8 mouse cellular contexts compared by ENCODE assay signal in genomic region chr10:63337326-63337725, GRCm38 (mm10). TPM values are rescaled to one million over a fixed set of nuclear protein-coding genes. Genes with fewer than 3 reads are reported as not detected.
A peak's percentile ranks its signal among the peaks of the same experiment; 100 is the strongest.
DNase-seq lines count a peak whose midpoint lies in the region; ATAC-seq and TF ChIP-seq lines count a peak whose summit lies in the region.

No protein-coding gene starts in this region.

- H3K9ac ChIP-seq in embryonic facial prominence, embryonic 13.5 days, result peak overlapping the region; percentile 63
- peak overlapping the region; percentile 30; the same call in 1 of the 2 replicates for H3K9ac ChIP-seq in intestine, embryonic 16.5 days (ENCODE audit: low read depth, low read length)
- H3K9ac ChIP-seq in neural tube, embryonic 13.5 days, result peak overlapping the region; percentile 98

- 24% methylated on average over 5 of the region's 5 CpGs for WGBS in embryonic facial prominence, embryonic 13.5 days
- WGBS in intestine, embryonic 16.5 days, result 31% methylated on average over 5 of the region's 5 CpGs
- 30% methylated on average over 5 of the region's 5 CpGs for WGBS in neural tube, embryonic 13.5 days

- H3K36me3 ChIP-seq in embryonic facial prominence, embryonic 13.5 days, result peaks cover 20% of the 10 kb centered on the region
- H3K36me3 ChIP-seq in intestine, embryonic 16.5 days (ENCODE audit: control insufficient read depth, insufficient read depth, low read length), result no peaks in the 10 kb centered on the region
- H3K36me3 ChIP-seq in neural tube, embryonic 13.5 days, result peaks cover 29% of the 10 kb centered on the region

- H3K4me1 ChIP-seq in embryonic facial prominence, embryonic 13.5 days, result peaks cover 18% of the 10 kb centered on the region
- peaks cover 9% of the 10 kb centered on the region; the same call in 1 of the 2 replicates for H3K4me1 ChIP-seq in intestine, embryonic 16.5 days (ENCODE audit: control insufficient read depth, insufficient read depth, low read length)
- H3K4me1 ChIP-seq in neural tube, embryonic 13.5 days (replicated peaks), result peaks cover 27% of the 10 kb centered on the region

- no peak for DNase-seq in layer of hippocampus, adult 2 months (ENCODE audit: low spot score in 2 of 2)
- no peak for DNase-seq in layer of hippocampus, adult 11-12 months (ENCODE audit: low spot score)
- no peak for DNase-seq in layer of hippocampus, adult 9-11 months
- no peak for DNase-seq in retina, embryonic 14.5 days (ENCODE audit: low spot score)
- no peak for DNase-seq in adrenal gland, postnatal 4 days (ENCODE audit: low spot score in 2 of 2)

- no peak overlapping the region for H3K27ac ChIP-seq in layer of hippocampus, adult 2 months
- no peak overlapping the region for H3K27ac ChIP-seq in embryonic facial prominence, embryonic 13.5 days
- H3K27ac ChIP-seq in intestine, embryonic 16.5 days (ENCODE audit: low read length), result no peak overlapping the region
- no peak overlapping the region for H3K27ac ChIP-seq in neural tube, embryonic 13.5 days (replicated peaks)

- H3K4me3 ChIP-seq in layer of hippocampus, adult 2 months, result peak overlapping the region; percentile 71
- H3K4me3 ChIP-seq in embryonic facial prominence, embryonic 13.5 days, result peak overlapping the region; percentile 80
- H3K4me3 ChIP-seq in intestine, embryonic 16.5 days (ENCODE audit: low read length), result peak overlapping the region; percentile 74
- H3K4me3 ChIP-seq in neural tube, embryonic 13.5 days, result peak overlapping the region; percentile 85

- H3K4me2 ChIP-seq in embryonic facial prominence, embryonic 13.5 days, result peak overlapping the region; percentile 68
- peak overlapping the region; percentile 92 for H3K4me2 ChIP-seq in intestine, embryonic 16.5 days (ENCODE audit: low read depth, low read length)
- H3K4me2 ChIP-seq in neural tube, embryonic 13.5 days, result peak overlapping the region; percentile 77

- no peak for ATAC-seq in embryonic facial prominence, embryonic 13.5 days (ENCODE audit: insufficient number of reproducible peaks, insufficient read depth, low FRiP score, low TSS enrichment, low read depth)
- no peak for ATAC-seq in intestine, embryonic 16.5 days
- ATAC-seq in neural tube, embryonic 13.5 days (ENCODE audit: low read depth), result no peak

- TF ChIP-seq CTCF in layer of hippocampus, adult 2 months (conservative IDR thresholded peaks at IDR 0.05), result no peak

- H3K9me3 ChIP-seq in embryonic facial prominence, embryonic 13.5 days, result no peaks in the 10 kb centered on the region
- H3K9me3 ChIP-seq in intestine, embryonic 16.5 days (ENCODE audit: control insufficient read depth, low read length), result no peaks in the 10 kb centered on the region
- H3K9me3 ChIP-seq in neural tube, embryonic 13.5 days, result 0 out of 2 replicates have a peak, but pooled peaks cover under 1% of the 10 kb centered on the region

- no peaks in the 10 kb centered on the region for H3K27me3 ChIP-seq in embryonic facial prominence, embryonic 13.5 days
- H3K27me3 ChIP-seq in intestine, embryonic 16.5 days (replicated peaks; ENCODE audit: control insufficient read depth, insufficient read depth, low read length), result no peaks in the 10 kb centered on the region
- no peaks in the 10 kb centered on the region for H3K27me3 ChIP-seq in neural tube, embryonic 13.5 days

RNA-seq across cellular contexts. Expression of gene Sirt1, which starts 44.2 kb away (rescaled TPM):
- total RNA-seq in layer of hippocampus, adult 2 months (2021), result 10 to 100 TPM; 11.7 to 15.9 TPM
- polyA plus RNA-seq in embryonic facial prominence, embryonic 13.5 days (2015; fragmentation: Nextera tagmentation; extraction: Ambion mirVana), result 6.5 and 7.7 TPM in 2 replicates
- 2.2 and 3.3 TPM in 2 replicates for polyA plus RNA-seq in intestine, embryonic 16.5 days (2015; fragmentation: Nextera tagmentation; extraction: Ambion mirVana)
- polyA plus RNA-seq in neural tube, embryonic 13.5 days (2015; fragmentation: Nextera tagmentation; extraction: Ambion mirVana), result 4.7 and 5.1 TPM in 2 replicates
- 10 to 100 TPM; 20.4 to 23.6 TPM for total RNA-seq in adrenal gland, postnatal 4 days (2021)

RNA-seq across cellular contexts. Expression of gene Dnajc12, which starts 44.9 kb away (rescaled TPM):
- 10 to 100 TPM; 22.5 to 25.2 TPM for total RNA-seq in layer of hippocampus, adult 2 months (2021)
- 13.5 and 14.0 TPM in 2 replicates for polyA plus RNA-seq in embryonic facial prominence, embryonic 13.5 days (2015; fragmentation: Nextera tagmentation; extraction: Ambion mirVana)
- 6.8 TPM in 2 replicates for polyA plus RNA-seq in intestine, embryonic 16.5 days (2015; fragmentation: Nextera tagmentation; extraction: Ambion mirVana)
- polyA plus RNA-seq in neural tube, embryonic 13.5 days (2015; fragmentation: Nextera tagmentation; extraction: Ambion mirVana), result 22.7 and 24.4 TPM in 2 replicates
- 10 to 100 TPM; 24.9 to 29.0 TPM for total RNA-seq in adrenal gland, postnatal 4 days (2021)

Comparison
In these comparisons a context has a peak if more than half of its experiments do, and no peak if none do; other contexts are left out.
1. H3K9ac ChIP-seq: peak in every context shown above with its lines; median percentile 98 in neural tube, embryonic 13.5 days; 63 in embryonic facial prominence, embryonic 13.5 days; 30 in intestine, embryonic 16.5 days.